8 mouse cellular contexts compared by ENCODE assay signal in the genomic region with DNA sequence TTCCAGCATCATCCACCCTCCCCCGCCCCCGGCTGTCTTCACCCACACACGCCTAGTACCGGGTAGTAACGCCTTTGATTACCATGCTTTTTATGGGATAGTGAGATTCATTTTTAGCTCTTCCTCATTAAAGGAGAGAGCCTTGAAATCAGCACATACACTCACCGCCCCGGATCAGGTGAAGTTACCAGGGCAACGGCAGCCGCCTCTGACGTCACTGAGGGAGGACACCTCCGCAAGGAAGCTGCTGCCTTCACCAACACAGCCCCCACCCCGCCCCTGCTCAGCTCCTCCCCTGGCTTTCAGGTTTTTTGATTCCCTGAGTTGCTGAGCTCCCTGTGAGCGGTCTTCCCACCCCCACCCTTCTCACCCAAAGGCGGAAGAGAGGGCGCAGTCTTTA.
DNase-seq lines count a peak whose midpoint lies in the region; ATAC-seq and TF ChIP-seq lines count a peak whose summit lies in the region.

No protein-coding gene starts in this region.

- intact Hi-C loops in gastrocnemius, adult 2 months (cut with DNase I): no loop called here
- intact Hi-C loops in gastrocnemius, postnatal 14 days (cut with DNase I; ENCODE audit: low total_unique reads): no loop called here
- intact Hi-C loops in left cerebral cortex, postnatal 4 days (cut with DNase I): loop anchor here (10.0 kb wide), 1 partner anchor 57 kb away; no protein-coding TSS in a partner anchor

- DNase-seq in gastrocnemius, adult 2 months: peak; percentile 23
- no peak for DNase-seq in gastrocnemius, postnatal 14 days
- peak; percentile 36 for DNase-seq in WW6 (ENCODE audit: low read depth, low spot score)
- DNase-seq in left cerebral cortex, postnatal 4 days: peak; percentile 49
- DNase-seq in neural tube, embryonic 10.5 days (ENCODE audit: extremely low spot score, low spot score): peak; percentile 31
- peak; percentile 65 for DNase-seq in thymus, postnatal 0 days (ENCODE audit: low spot score)

- H3K9me3 ChIP-seq in embryonic facial prominence, embryonic 12.5 days: no peaks in the 10 kb centered on the region
- no peaks in the 10 kb centered on the region for H3K9me3 ChIP-seq in hindbrain, embryonic 16.5 days (ENCODE audit: control insufficient read depth, low read length)

- peak overlapping the region; percentile 43 for H3K4me2 ChIP-seq in embryonic facial prominence, embryonic 12.5 days (replicated peaks)
- peak overlapping the region; percentile 56 for H3K4me2 ChIP-seq in hindbrain, embryonic 16.5 days (ENCODE audit: low read length)

- H3K27me3 ChIP-seq in embryonic facial prominence, embryonic 12.5 days: no peaks in the 10 kb centered on the region
- no peaks in the 10 kb centered on the region for H3K27me3 ChIP-seq in hindbrain, embryonic 16.5 days (replicated peaks; ENCODE audit: control insufficient read depth, insufficient read depth, low read length)

- WGBS in embryonic facial prominence, embryonic 12.5 days: 9% methylated on average over 15 of the region's 15 CpGs
- 13% methylated on average over 15 of the region's 15 CpGs for WGBS in hindbrain, embryonic 16.5 days

- no peak overlapping the region for H3K4me3 ChIP-seq in gastrocnemius, adult 2 months
- peak overlapping the region; percentile 14 for H3K4me3 ChIP-seq in embryonic facial prominence, embryonic 12.5 days
- H3K4me3 ChIP-seq in hindbrain, embryonic 16.5 days (ENCODE audit: low read length): peak overlapping the region; percentile 21

- ATAC-seq in embryonic facial prominence, embryonic 12.5 days (ENCODE audit: insufficient number of reproducible peaks, insufficient read depth, low FRiP score, low TSS enrichment): peak; percentile 59; the same call in 1 of the 2 replicates
- ATAC-seq in hindbrain, embryonic 16.5 days: peak; percentile 93

- H3K27ac ChIP-seq in gastrocnemius, adult 2 months: no peak overlapping the region
- no peak overlapping the region for H3K27ac ChIP-seq in embryonic facial prominence, embryonic 12.5 days
- H3K27ac ChIP-seq in hindbrain, embryonic 16.5 days (ENCODE audit: low read depth, low read length): peak overlapping the region; percentile 19

- H3K36me3 ChIP-seq in embryonic facial prominence, embryonic 12.5 days: no peaks in the 10 kb centered on the region
- H3K36me3 ChIP-seq in hindbrain, embryonic 16.5 days (ENCODE audit: control insufficient read depth, insufficient read depth, low read length): no peaks in the 10 kb centered on the region

- peaks cover 6% of the 10 kb centered on the region for H3K4me1 ChIP-seq in embryonic facial prominence, embryonic 12.5 days
- H3K4me1 ChIP-seq in hindbrain, embryonic 16.5 days (ENCODE audit: control insufficient read depth, insufficient read depth, low read depth, low read length): peaks cover 7% of the 10 kb centered on the region

- H3K9ac ChIP-seq in embryonic facial prominence, embryonic 12.5 days: no peak overlapping the region
- H3K9ac ChIP-seq in hindbrain, embryonic 16.5 days (ENCODE audit: low read depth, low read length): peak overlapping the region; percentile 39; the same call in 1 of the 2 replicates

- TF ChIP-seq CTCF in gastrocnemius, adult 2 months (IDR thresholded peaks at IDR 0.05): no peak
